Mouse (Mus musculus): ENCODE data around the gene Coa5.

Gene Coa5

GRCm38 (mm10) chr1:37376177-37376576 lies 53.7 kb downstream of the Coa5 start:
- no peak for DNase-seq (ENCODE audit: extremely low read depth, insufficient read length, low spot score)

GRCm38 (mm10) chr1:37368768-37369385 lies 61.0 kb downstream of the Coa5 start:
- DNase-seq (ENCODE audit: extremely low read depth, insufficient read length, low spot score) = no peak

DNA sequence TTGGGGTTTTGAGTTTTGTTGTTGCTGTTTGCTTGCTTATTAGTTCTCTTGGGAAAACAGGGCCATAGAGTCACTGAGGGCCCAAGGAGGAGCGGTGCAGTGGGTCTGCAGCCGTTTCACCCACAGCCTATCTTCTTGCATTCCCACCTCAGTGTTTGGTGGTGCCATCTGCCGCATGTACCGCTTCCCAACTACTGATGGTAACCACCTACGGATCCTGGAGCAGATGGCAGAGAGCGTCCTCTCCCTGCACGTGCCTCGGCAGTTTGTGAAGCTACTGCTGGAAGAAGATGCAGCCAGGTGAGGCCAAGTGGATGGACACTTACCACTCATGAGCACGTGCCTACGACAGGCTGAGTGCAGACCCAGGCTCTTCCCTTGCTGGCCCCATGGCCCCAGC lies 61.8 kb downstream of the Coa5 start:
- no peak for DNase-seq (ENCODE audit: extremely low read depth, insufficient read length, low spot score)

Measured in 3134 (cell line).